Mouse (Mus musculus): ENCODE measurements around the gene Prkg2. TPM values are rescaled to one million over a fixed set of nuclear protein-coding genes. Genes with fewer than 3 reads are reported as not detected.

The Prkg2 gene
- 10 to 100 TPM in 1 of 4 experiments, 1 to 10 TPM in 3; 9.2 to 11.0 (median 9.5) TPM for total RNA-seq (2022)

DNA sequence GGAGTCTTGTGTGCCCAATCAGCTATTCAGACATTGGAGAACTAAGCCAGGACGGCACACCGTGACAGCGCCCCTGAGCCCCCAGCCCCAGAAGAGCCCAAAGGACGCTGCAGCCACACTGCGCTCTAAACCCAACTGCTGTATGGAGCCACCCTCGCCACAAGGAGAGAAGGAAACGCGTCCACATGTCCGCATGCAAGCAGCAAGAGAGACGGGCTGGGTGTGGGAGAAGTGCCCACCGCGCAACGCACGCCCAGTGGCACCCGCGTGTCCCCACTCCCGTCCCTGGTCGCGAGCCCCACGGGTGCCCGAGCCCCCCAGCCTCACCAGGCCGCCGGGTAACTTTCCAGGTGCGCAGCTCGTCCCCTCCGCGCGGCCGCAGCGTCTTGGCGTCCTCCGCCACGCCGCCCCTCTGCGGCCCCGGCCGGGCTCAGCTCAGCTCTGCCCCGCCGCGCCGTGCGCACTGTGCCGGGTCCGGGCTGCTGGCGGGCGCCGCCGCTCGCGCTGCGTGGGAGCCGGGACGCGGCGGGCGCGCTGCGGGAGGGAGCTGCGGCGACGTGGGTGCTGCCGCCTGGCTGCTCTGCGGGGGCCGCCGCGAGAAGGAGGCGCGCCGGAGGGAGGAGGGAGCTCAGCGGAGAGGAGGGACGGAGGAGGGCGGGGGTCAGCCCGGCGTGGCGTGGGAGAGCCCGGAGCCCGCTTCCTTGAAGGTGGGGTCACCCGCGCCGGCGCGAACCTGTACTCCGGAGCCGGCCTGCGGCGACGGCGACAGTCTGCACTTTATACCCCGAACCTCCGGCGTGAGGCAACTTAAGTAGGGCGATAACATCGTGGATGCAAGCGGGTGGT is at the start of gene Prkg2:
Gene Prkg2 (minus strand): TSS at position 756 of the 846 bp plus-strand sequence.
- peak; percentile 34 to 36 for DNase-seq (ENCODE audit: low spot score in 2 of 2)

DNA sequence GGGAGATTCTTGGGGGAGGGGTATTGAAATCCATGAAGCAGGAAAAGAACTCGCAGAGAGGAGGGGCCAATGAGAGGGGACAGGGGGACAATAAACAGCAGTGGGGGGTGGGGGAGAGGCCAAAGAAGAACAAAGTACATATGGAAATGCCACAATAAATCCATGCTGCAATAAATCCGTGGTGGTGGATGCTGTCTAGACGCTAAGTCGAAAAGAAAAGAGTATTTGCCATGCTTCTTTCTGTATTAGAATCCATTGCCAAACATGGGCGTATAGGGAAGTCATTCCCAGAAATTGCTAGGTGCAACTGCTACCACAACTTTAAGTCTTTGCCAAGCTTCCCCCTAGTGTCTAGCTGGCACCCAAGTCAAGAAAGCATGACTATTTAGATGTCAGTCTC is 46.8 kb upstream of the Prkg2 start:
- no peak for DNase-seq (ENCODE audit: low spot score in 2 of 2)

- DNase-seq (ENCODE audit: low spot score in 2 of 2), result no peak
These were observed 41.2 kb upstream of the Prkg2 start for GRCm38 (mm10) chr5:99078375-99078774.

DNA sequence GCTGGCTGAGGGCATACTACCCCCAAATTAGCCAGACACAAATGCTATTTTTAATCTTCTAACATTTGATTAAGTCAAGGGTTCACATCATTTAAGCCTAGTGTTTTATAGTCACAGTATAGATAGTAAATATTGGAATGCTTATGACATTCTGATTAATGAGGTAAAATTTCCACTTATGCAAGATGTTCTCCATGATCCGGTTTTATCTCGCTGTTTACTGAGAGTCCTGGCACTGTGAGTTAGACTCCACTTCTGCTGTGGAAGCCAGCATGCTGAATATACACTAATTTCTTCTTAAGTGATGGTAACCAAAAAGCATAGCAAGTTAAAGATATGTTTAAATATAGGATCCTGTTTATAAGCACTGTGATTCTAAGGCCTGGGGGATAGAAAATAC is 31.2 kb upstream of the Prkg2 start:
- no peak for DNase-seq (ENCODE audit: low spot score in 2 of 2)

DNA sequence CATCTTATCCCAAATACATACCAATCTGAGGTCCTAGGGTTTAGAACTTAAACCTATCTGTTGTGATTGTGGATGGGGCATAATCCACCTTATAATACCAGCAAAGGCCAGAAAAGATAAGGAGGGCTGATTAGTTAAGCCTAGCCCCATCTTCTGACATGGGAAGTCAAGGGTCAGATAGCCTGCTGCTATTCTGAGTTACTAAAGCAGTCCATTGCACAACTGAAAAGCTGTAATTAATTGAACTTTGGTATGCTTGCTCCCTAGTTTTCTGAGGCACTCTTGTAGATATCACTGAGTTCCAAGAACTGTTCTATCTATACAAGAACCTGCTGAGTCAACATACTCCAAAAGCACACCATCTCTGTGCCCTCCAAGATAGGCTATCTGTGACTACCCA is 25.4 kb upstream of the Prkg2 start:
- DNase-seq (ENCODE audit: low spot score in 2 of 2), result no peak

DNA sequence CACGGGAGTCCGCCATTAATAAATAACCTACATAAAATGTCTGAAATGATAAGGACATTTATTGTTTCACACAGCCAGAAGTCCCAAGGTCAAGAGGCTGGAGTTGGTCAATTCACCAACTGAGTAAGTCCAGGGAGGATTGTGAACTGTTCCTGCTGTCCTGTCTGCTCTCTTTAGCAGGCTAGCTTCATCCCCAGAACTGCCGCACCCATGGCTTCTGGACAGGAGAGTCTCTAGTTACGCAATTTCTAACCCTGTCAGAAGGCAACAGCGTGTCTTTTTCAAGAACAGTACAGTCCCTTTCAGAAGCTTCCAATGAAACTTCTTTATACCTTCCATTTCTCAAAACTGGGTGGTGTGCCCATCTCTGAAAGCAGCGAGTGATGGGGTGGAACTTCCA is 1.9 kb upstream of the Prkg2 start:
- DNase-seq (ENCODE audit: low spot score in 2 of 2), result no peak

- peak in 1 of 2 experiments; percentile 7 for DNase-seq (ENCODE audit: low spot score in 2 of 2)
These were observed 276 bp upstream of the Prkg2 start for GRCm38 (mm10) chr5:99037442-99037811.

DNA sequence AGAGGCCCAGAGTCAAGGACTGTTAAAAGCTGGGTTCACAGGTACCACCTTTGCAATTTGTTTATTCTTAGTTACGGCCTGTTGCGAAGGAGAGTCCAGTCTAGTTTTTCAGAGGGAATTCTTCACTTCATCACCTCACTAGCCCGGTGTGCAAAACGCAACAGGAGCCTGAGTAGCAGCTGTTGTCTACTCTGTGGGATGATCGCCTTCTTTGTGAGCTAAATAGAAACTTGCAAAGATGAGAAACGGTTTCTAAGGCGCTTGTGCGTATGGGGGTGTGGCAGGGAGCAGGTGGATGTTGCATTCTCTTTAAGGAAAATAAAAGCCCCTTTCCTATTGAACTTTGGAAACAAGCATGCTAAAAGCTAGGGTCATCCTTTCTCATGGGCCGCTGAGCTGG is 1.2 kb downstream of the Prkg2 start:
- peak in 1 of 2 experiments; percentile 10 for DNase-seq (ENCODE audit: low spot score in 2 of 2)

GRCm38 (mm10) chr5:99031551-99032149 is 5.5 kb downstream of the Prkg2 start:
- DNase-seq (ENCODE audit: low spot score in 2 of 2), result no peak

GRCm38 (mm10) chr5:99026343-99026742 is 10.8 kb downstream of the Prkg2 start:
- DNase-seq (ENCODE audit: low spot score in 2 of 2), result no peak

DNA sequence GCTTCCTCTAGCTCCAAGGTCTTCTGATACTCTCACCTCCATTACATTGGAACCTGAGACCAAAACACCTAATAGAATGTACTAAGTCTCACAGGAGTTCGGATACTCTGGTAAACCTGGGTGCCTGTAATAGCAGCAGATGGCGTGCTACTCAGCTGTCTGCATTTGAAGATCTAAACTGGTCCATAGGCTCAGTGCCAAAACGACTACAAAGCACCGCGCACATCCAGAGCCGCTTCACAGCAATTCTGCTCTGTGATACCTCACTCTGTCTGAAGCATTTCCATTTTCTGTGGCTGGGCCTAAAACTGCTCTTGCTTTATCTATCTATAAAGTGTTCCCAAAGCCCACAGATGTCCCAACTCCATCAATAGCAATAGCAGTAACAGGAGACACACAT is 17.4 kb downstream of the Prkg2 start:
- DNase-seq (ENCODE audit: low spot score in 2 of 2), result peak in 1 of 2 experiments; percentile 72

GRCm38 (mm10) chr5:99015140-99015539 is 22.0 kb downstream of the Prkg2 start:
- DNase-seq (ENCODE audit: low spot score in 2 of 2), result no peak

GRCm38 (mm10) chr5:99010448-99011151 is 26.6 kb downstream of the Prkg2 start:
- no peak for DNase-seq (ENCODE audit: low spot score in 2 of 2)

- DNase-seq (ENCODE audit: low spot score in 2 of 2), result no peak
These were observed 39.0 kb downstream of the Prkg2 start for GRCm38 (mm10) chr5:98998104-98998503.

DNA sequence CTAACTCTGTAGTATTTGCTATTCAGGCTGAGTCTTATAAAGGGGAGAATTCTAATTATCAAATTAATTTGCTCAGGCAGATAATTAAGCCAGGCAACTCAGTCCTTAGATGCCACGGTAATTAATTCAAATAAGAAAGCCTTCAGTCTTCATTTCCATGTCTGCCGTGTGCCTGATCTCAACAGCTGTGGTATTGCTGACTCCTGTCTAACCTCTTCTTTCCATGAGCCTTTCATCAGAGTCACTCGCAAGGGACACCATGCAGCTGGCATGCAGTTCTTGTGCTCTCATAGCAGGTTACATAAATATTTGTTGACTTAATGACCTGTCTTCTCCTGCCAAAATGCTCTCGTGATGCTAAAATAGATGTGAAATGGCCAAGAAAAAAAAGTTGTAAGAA is 41.4 kb downstream of the Prkg2 start:
- no peak for DNase-seq (ENCODE audit: low spot score in 2 of 2)

GRCm38 (mm10) chr5:98991600-98991999 is 45.6 kb downstream of the Prkg2 start:
- DNase-seq (ENCODE audit: low spot score in 2 of 2), result no peak

GRCm38 (mm10) chr5:98987634-98988033 is 49.5 kb downstream of the Prkg2 start:
- no peak for DNase-seq (ENCODE audit: low spot score in 2 of 2)

DNA sequence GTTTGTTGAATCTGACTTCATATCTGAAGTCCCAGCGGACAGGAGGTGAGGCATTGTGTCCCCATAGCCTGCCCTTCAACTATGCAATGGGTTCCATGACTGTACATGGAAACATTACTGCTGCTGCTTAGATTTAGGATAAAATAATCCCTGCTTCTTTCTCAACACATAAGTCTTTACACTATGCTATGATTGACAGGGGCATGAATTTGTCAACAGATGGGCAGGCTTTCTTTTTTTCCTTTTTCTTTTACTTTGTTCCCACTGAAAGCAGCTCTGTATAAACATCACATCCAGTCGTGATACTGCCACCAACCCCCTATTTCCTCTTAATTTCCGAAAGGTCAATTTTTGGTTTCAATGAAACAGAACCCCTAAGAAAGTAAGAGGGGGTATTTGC is 50.0 kb downstream of the Prkg2 start:
- no peak for DNase-seq (ENCODE audit: low spot score in 2 of 2)

- DNase-seq (ENCODE audit: low spot score in 2 of 2), result no peak
These were observed 50.7 kb downstream of the Prkg2 start for GRCm38 (mm10) chr5:98986459-98986858.

- no peak for DNase-seq (ENCODE audit: low spot score in 2 of 2)
These were observed 51.1 kb downstream of the Prkg2 start for GRCm38 (mm10) chr5:98986011-98986410.

GRCm38 (mm10) chr5:98985077-98985476 is 52.1 kb downstream of the Prkg2 start:
- no peak for DNase-seq (ENCODE audit: low spot score in 2 of 2)

DNA sequence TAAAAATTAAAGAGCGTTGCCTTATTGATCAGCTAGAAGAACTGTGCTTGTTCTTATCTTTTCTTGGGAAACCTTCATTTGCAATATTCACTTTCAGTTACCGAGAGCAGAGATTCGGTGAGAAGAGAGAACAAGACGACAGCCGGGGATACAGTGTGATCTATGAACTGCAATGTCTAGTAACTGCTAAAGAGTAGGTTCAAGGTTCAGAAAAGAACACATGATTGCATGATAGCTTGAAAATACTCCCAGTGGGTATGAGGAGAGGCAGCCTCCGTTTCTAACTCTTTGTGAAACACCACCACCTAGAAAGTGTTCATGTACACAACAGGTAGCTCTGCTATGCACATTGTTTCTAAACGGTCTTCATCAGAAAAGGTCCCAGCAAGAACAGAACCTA is 55.8 kb downstream of the Prkg2 start:
- DNase-seq (ENCODE audit: low spot score in 2 of 2), result no peak
